Mouse (Mus musculus) G1E (cell line): ENCODE data around the gene Shroom1. TPM values are rescaled to one million over a fixed set of nuclear protein-coding genes. Genes with fewer than 3 reads are reported as not detected.
"Not testable (repeated sequence)": the region's sequence is repeated elsewhere in the genome, so short reads cannot be mapped to it uniquely, and the experiment has no call there.

Source experiments
- ATAC-seq: 2 replicates; pipeline ENCODE4 v1.8.0; 2016; ENCODE audit warnings: mild to moderate bottlenecking; ENCODE audit not compliant: insufficient number of reproducible peaks, poor library complexity, low FRiP score, severe bottlenecking; ENCODE audit errors: extremely low read depth
- DNase-seq: peaks from one replicate; pipeline ENCODE4 v3.0.0; 2012; ENCODE audit warnings: low spot score
- H3K27me3 ChIP-seq: 2 replicates; pipeline ENCODE4 v1.6.1; 2012; ENCODE audit warnings: mild to moderate bottlenecking, low read length, inconsistent platforms; ENCODE audit not compliant: insufficient read depth
- H3K36me3 ChIP-seq: replicated peaks from 2 replicates; pipeline ENCODE3; 2012; ENCODE audit warnings: mild to moderate bottlenecking, inconsistent platforms
- H3K4me1 ChIP-seq: 2 replicates; pipeline ENCODE4 v1.6.1; 2012; ENCODE audit warnings: low read depth, low read length, inconsistent platforms, mixed read lengths; ENCODE audit not compliant: insufficient read depth
- H3K4me3 ChIP-seq: 2 replicates; pipeline ENCODE4 v1.5.1; 2012; ENCODE audit warnings: low read depth, mild to moderate bottlenecking, inconsistent platforms, low read length, moderate library complexity, mixed read lengths
- H3K9me3 ChIP-seq: replicated peaks from 2 replicates; pipeline ENCODE4 v1.6.1; 2012; ENCODE audit warnings: inconsistent platforms
- CTCF ChIP-seq: IDR thresholded peaks from 2 replicates; pipeline ENCODE4 v1.5.1; 2012; ENCODE audit warnings: low read depth, low read length, inconsistent platforms, mixed read lengths
- GATA1 ChIP-seq: IDR thresholded peaks from 2 replicates; pipeline ENCODE4 v1.6.1; 2012; ENCODE audit warnings: borderline replicate concordance, low read length, inconsistent platforms, mixed read lengths
- GATA2 ChIP-seq: IDR thresholded peaks from 2 replicates; pipeline ENCODE4 v1.6.1; 2012; ENCODE audit warnings: low read depth, low read length, inconsistent platforms, borderline replicate concordance
- POLR2AphosphoS5 ChIP-seq: IDR thresholded peaks from 2 replicates; pipeline ENCODE4 v1.6.1; 2012; ENCODE audit warnings: low read depth, low read length, inconsistent platforms; ENCODE audit not compliant: insufficient replicate concordance
- TAL1 ChIP-seq: conservative IDR thresholded peaks from 2 replicates; pipeline ENCODE4 v1.6.1; 2012; ENCODE audit warnings: low read depth, low read length, inconsistent platforms, mixed read lengths
- polyA plus RNA-seq: library from polyadenylated mRNA; stranded (reverse); fragments of >175 nt; gene quantifications from 2 replicates; pipeline ENCODE4 v1.2.3, GENCODE M21; 2012
- total RNA-seq, 2 experiments: library from RNA; stranded (forward) in 1 of 2; stranded (reverse) in 1 of 2; fragments of 200-1000 nt in 1 of 2; fragments of >200 nt in 1 of 2; fragmentation: Nextera tagmentation in 1 of 2; gene quantifications; 2 replicates each; pipeline ENCODE4 v1.2.3; 2014 to 2017

Gene Shroom1
- total and polyA plus RNA-seq, 3 experiments = 0.11 TPM; not detected in 2

GRCm38 (mm10) chr11:53425251-53425650, 31.8 kb upstream of the Shroom1 start:
- TF ChIP-seq TAL1 (no peak), GATA2 (no peak), POLR2AphosphoS5 (no peak), GATA1 (no peak), CTCF (no peak)
- H3K27me3 ChIP-seq = no peaks in the 10 kb centered on the region
- ATAC-seq (no peak), DNase-seq (no peak)
- no peak overlapping the region for H3K4me3 ChIP-seq
- peaks cover 71% of the 10 kb centered on the region for H3K36me3 ChIP-seq
- peaks cover 12% of the 10 kb centered on the region for H3K4me1 ChIP-seq
- H3K9me3 ChIP-seq = no peaks in the 10 kb centered on the region

GRCm38 (mm10) chr11:53425711-53426255, 31.2 kb upstream of the Shroom1 start:
- DNase-seq (no peak), ATAC-seq (no peak)
- peaks cover 70% of the 10 kb centered on the region for H3K36me3 ChIP-seq
- H3K4me1 ChIP-seq = peaks cover 12% of the 10 kb centered on the region
- no peaks in the 10 kb centered on the region for H3K9me3 ChIP-seq
- H3K27me3 ChIP-seq = no peaks in the 10 kb centered on the region
- TF ChIP-seq TAL1 = no peak
- TF ChIP-seq GATA1 = no peak
- no peak for TF ChIP-seq POLR2AphosphoS5
- no peak overlapping the region for H3K4me3 ChIP-seq

GRCm38 (mm10) chr11:53426914-53427313, 30.1 kb upstream of the Shroom1 start:
- H3K27me3 ChIP-seq, DNase-seq, ATAC-seq, H3K4me3 ChIP-seq, H3K9me3 ChIP-seq: not testable (repeated sequence)
- peaks cover 21% of the 10 kb centered on the region for H3K4me1 ChIP-seq
- H3K36me3 ChIP-seq = peaks cover 62% of the 10 kb centered on the region

- Histone ChIP-seq H3K9me3 (no peaks in the 10 kb centered on the region), H3K36me3 (peaks cover 53% of the 10 kb centered on the region), H3K4me3 (no peak overlapping the region), H3K27me3 (no peaks in the 10 kb centered on the region), H3K4me1 (peaks cover 33% of the 10 kb centered on the region)
- ATAC-seq (no peak), DNase-seq (no peak)
- TF ChIP-seq CTCF (no peak), POLR2AphosphoS5 (no peak), TAL1 (no peak), GATA1 (no peak), GATA2 (no peak)
Observed at GRCm38 (mm10) chr11:53427993-53428715, 28.9 kb upstream of the Shroom1 start.

GRCm38 (mm10) chr11:53428716-53429057, 28.3 kb upstream of the Shroom1 start:
- ATAC-seq = no peak

GRCm38 (mm10) chr11:53429182-53429581, 27.8 kb upstream of the Shroom1 start:
- H3K4me3 ChIP-seq = peak overlapping the region; percentile 86
- no peak for ATAC-seq
- H3K27me3 ChIP-seq = no peaks in the 10 kb centered on the region
- no peak for DNase-seq
- H3K4me1 ChIP-seq = peaks cover 42% of the 10 kb centered on the region
- peaks cover 49% of the 10 kb centered on the region for H3K36me3 ChIP-seq
- H3K9me3 ChIP-seq = no peaks in the 10 kb centered on the region
- TF ChIP-seq POLR2AphosphoS5 = no peak
- TF ChIP-seq TAL1 = no peak
- no peak for TF ChIP-seq CTCF
- TF ChIP-seq GATA1 = no peak
- no peak for TF ChIP-seq GATA2

More at GRCm38 (mm10) chr11:53428716-53429057, 28.3 kb upstream of the Shroom1 start:
- peaks cover 52% of the 10 kb centered on the region for H3K36me3 ChIP-seq
- no peak for TF ChIP-seq TAL1
- peaks cover 39% of the 10 kb centered on the region for H3K4me1 ChIP-seq
- no peak for DNase-seq
- no peaks in the 10 kb centered on the region for H3K9me3 ChIP-seq
- no peak overlapping the region for H3K4me3 ChIP-seq
- H3K27me3 ChIP-seq = no peaks in the 10 kb centered on the region

- peaks cover 46% of the 10 kb centered on the region for H3K4me1 ChIP-seq
- H3K9me3 ChIP-seq = no peaks in the 10 kb centered on the region
- peaks cover 41% of the 10 kb centered on the region for H3K36me3 ChIP-seq
- ATAC-seq = no peak
- no peak for DNase-seq
- no peak for TF ChIP-seq POLR2AphosphoS5
- TF ChIP-seq GATA1 = no peak
- no peak for TF ChIP-seq GATA2
- TF ChIP-seq TAL1 = no peak
- no peak for TF ChIP-seq CTCF
- peak overlapping the region; percentile 86 for H3K4me3 ChIP-seq
- H3K27me3 ChIP-seq = peaks cover 2% of the 10 kb centered on the region; the same call in 1 of the 2 replicates
Observed at GRCm38 (mm10) chr11:53430300-53430669, 26.7 kb upstream of the Shroom1 start.
